Mouse (Mus musculus) olfactory bulb, adult 2 months (tissue): Measurements from ENCODE around the gene Pou3f3. TPM values are rescaled to one million over a fixed set of nuclear protein-coding genes. Genes with fewer than 3 reads are reported as not detected.

ENCODE experiments used
- H3K27ac ChIP-seq: fragments of 200-500 bp; 2 replicates; pipeline ENCODE4 v1.5.1; 2012; ENCODE audit warnings: low read depth, low read length; ENCODE audit not compliant: insufficient read depth
- H3K4me1 ChIP-seq: fragments of 200-500 bp; 2 replicates; pipeline ENCODE4 v1.6.1; 2012; ENCODE audit warnings: low read length; ENCODE audit not compliant: control insufficient read depth, insufficient read depth
- H3K4me3 ChIP-seq: fragments of 200-500 bp; 2 replicates; pipeline ENCODE4 v1.5.1; 2012; ENCODE audit warnings: mild to moderate bottlenecking, low read depth, low read length, moderate library complexity; ENCODE audit not compliant: insufficient read depth
- CTCF ChIP-seq: fragments of 200-500 bp; IDR thresholded peaks from 2 replicates; pipeline ENCODE4 v1.5.1; 2012; ENCODE audit warnings: low read depth, mild to moderate bottlenecking, low read length, moderate library complexity; ENCODE audit not compliant: insufficient read depth
- POLR2A ChIP-seq: fragments of 200-500 bp; IDR thresholded peaks from 2 replicates; pipeline ENCODE4 v1.6.1; 2012; ENCODE audit warnings: mild to moderate bottlenecking, low read depth, low read length, moderate library complexity; ENCODE audit not compliant: insufficient read depth
- WGBS: fragments of 180-500 bp; shearing (Covaris S2); methylation state at CpG from one replicate; pipeline ENCODE4 v1.1.7; 2018; 5-methylcytosine and 5-hydroxymethylcytosine counted together
- polyA plus RNA-seq: library from polyadenylated mRNA; stranded (reverse); fragments of >200 nt; gene quantifications from 2 replicates; pipeline ENCODE4 v1.2.4, GENCODE M21; 2012; ENCODE audit warnings: low replicate concordance; ENCODE audit not compliant: missing spikeins, insufficient read depth, insufficient read length

Gene Pou3f3
- polyA plus RNA-seq, 1 experiment: not detected

DNA sequence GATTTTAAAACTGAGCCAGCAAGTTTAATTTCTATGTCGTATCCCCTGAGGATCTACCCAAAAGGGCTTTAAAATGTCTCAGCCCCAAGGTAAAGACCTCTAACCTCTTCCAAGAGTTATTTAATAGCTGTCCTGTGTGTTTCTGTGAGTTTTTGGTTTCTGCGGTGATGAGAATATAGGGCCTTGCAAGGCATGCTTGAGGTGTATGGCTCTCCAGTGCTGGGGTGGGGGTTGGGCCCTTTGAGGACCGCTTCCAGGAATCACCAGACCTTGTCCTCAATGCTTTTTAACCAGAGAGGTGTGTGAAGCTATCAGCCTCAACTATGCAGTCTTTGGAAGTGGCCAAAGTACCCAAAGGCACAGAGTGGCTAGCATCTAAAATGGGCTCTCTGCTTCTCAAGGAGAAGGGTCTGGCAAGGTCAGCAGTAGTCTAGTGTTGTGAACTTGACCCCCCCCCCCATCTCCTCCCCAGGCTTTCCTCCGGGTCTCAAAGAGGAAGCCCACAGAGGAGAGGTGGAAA lies 12.1 kb downstream of the Pou3f3 start:
- TF ChIP-seq POLR2A: no peak
- TF ChIP-seq CTCF: no peak
- no peak overlapping the region for H3K27ac ChIP-seq
- H3K4me1 ChIP-seq: peaks cover 9% of the 10 kb centered on the region
- WGBS: 63% methylated on average over 4 of the region's 4 CpGs
- H3K4me3 ChIP-seq: no peak overlapping the region

- Histone ChIP-seq H3K27ac (no peak overlapping the region), H3K4me1 (peaks cover 12% of the 10 kb centered on the region), H3K4me3 (no peak overlapping the region)
- TF ChIP-seq POLR2A (no peak), CTCF (no peak)
- WGBS: 70% methylated on average over 1 of the region's 1 CpGs
Measured at GRCm38 (mm10) chr1:42709024-42709423, 13.5 kb downstream of the Pou3f3 start.

DNA sequence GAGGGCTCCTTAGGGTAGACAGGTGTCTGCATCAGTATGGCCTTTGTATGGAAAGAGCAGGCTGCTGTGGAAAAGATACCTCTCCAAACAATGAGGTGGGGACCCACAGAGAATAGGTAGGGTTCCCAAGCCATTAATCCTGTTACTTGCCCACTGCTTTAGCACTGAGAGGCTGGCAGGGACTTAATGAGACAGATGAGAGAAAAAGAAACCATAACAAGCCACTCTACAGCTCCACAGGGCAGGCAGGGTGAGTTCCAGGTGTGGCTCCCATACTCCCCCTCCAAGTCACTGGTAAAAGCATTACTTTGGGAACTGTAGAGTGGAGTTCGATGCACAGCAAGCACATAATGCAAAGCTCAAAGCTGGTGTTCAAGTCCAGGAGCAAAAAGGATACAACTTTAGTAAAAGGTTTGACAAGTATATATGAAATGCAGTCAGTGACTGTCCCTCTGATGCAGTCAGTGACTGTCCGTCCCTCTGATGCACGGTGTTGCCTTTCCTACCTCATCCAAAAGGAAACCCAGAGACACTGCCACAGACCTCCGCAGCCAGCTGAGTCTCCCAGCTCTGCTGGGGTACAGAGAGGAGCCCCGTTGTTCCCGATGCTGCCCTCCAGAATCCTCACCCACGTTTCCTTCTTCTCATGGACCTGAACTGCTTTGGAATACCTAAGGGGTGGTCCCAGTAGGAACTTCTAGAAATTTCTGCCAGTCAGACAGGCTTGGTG lies 14.0 kb downstream of the Pou3f3 start:
- H3K4me1 ChIP-seq: peaks cover 12% of the 10 kb centered on the region
- no peak overlapping the region for H3K4me3 ChIP-seq
- no peak for TF ChIP-seq POLR2A
- no peak for TF ChIP-seq CTCF
- H3K27ac ChIP-seq: no peak overlapping the region
- WGBS: 67% methylated on average over 7 of the region's 7 CpGs

GRCm38 (mm10) chr1:42710234-42710633 lies 14.7 kb downstream of the Pou3f3 start:
- TF ChIP-seq POLR2A: no peak
- TF ChIP-seq CTCF: no peak
- WGBS: 60% methylated on average over 4 of the region's 4 CpGs
- H3K4me3 ChIP-seq: no peak overlapping the region
- H3K27ac ChIP-seq: no peak overlapping the region
- peaks cover 12% of the 10 kb centered on the region for H3K4me1 ChIP-seq

GRCm38 (mm10) chr1:42710995-42711394 lies 15.4 kb downstream of the Pou3f3 start:
- Histone ChIP-seq H3K4me1 (peaks cover 12% of the 10 kb centered on the region), H3K27ac (no peak overlapping the region; the same call in 1 of the 2 replicates), H3K4me3 (no peak overlapping the region)
- TF ChIP-seq POLR2A (no peak), CTCF (no peak)
- 65% methylated on average over 2 of the region's 2 CpGs for WGBS

GRCm38 (mm10) chr1:42711456-42712310 lies 16.1 kb downstream of the Pou3f3 start:
- no peak for TF ChIP-seq CTCF
- TF ChIP-seq POLR2A: no peak
- 66% methylated on average over 8 of the region's 8 CpGs for WGBS
- Histone ChIP-seq H3K4me1 (peaks cover 12% of the 10 kb centered on the region), H3K27ac (no peak overlapping the region; the same call in 1 of the 2 replicates), H3K4me3 (no peak overlapping the region)

DNA sequence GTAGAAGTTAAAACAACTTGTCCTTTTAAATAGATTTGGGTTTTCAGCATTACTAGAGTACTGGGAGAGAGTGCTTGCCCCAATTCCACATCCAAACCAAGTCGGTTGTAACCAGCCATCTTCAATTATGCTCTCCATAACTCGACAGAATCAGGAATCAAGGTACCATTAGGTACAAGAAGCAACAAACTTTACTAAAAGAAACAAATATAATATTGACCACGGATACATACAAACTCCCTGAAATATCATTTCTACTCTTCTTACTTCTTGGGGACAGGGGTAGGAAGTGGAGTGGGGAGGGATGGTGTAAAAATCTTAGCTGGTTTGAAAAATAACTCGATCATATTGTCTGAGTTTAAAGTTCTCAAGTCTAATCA lies 16.7 kb downstream of the Pou3f3 start:
- Histone ChIP-seq H3K27ac (no peak overlapping the region; the same call in 1 of the 2 replicates), H3K4me3 (no peak overlapping the region), H3K4me1 (peaks cover 12% of the 10 kb centered on the region)
- no peak for TF ChIP-seq POLR2A
- 68% methylated on average over 4 of the region's 4 CpGs for WGBS

DNA sequence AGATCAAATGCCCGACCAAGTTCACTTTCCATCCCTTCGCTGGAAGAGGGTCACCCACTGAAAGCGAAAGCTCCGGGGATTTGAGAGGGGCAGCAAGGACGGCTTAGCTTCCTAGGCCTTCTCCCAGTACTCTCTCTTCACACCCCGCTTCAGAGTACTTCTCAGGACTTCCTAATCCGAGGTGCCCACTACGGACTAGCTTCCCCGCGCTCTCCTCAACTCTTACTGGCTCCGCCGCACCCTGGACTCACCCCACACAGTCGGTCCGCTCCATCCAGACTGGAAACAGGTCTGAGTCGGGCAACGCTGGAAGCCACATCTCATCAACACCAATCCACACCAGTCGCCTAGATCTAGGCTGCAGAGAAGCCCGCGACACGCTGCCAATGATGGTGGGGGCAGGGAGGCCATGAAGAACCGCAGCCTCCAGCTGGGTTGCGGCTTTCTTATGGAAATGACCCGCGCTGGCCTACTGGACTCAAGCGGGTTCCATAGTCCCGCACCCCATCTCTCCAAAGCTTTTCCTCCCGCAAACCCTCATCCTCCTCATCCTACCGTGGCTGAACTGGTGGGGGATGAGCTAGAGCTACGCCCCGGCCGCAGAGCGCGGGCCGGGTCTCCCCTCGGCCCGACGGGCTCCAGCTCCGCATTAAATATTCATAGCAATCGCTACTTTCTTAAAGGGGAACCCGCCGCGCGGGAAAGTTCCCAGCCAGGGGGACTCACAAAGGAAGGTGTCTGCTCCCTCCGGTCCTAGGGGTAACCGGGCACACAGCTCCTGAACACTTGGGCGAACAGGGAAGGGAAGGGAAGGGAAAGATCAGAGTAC lies 17.8 kb downstream of the Pou3f3 start:
- TF ChIP-seq CTCF: no peak
- Histone ChIP-seq H3K4me1 (peaks cover 12% of the 10 kb centered on the region), H3K4me3 (peak overlapping the region; percentile 44), H3K27ac (peak overlapping the region; percentile 3; the same call in 1 of the 2 replicates)
- 14% methylated on average over 46 of the region's 46 CpGs for WGBS
